Mouse (Mus musculus) thymus, postnatal 10 days (tissue): ENCODE data around the gene Smim13.

Experiments
- DNase-seq, 2 experiments: peaks; one replicate each; pipeline ENCODE4 v3.0.0; 2021; ENCODE audit warnings: low spot score in 2 of 2

Smim13 gene

GRCm38 (mm10) chr13:41291466-41291974 lies 41.9 kb downstream of the Smim13 start:
- no peak for DNase-seq

GRCm38 (mm10) chr13:41293595-41293994 lies 44.0 kb downstream of the Smim13 start:
- no peak for DNase-seq

GRCm38 (mm10) chr13:41295886-41296285 lies 46.2 kb downstream of the Smim13 start:
- no peak for DNase-seq

- no peak for DNase-seq
Observed at GRCm38 (mm10) chr13:41296396-41296795, 46.8 kb downstream of the Smim13 start.

GRCm38 (mm10) chr13:41298533-41298932 lies 48.9 kb downstream of the Smim13 start:
- DNase-seq = no peak

GRCm38 (mm10) chr13:41298996-41299395 lies 49.4 kb downstream of the Smim13 start:
- DNase-seq = no peak

- no peak for DNase-seq
Observed at GRCm38 (mm10) chr13:41300037-41300436, 50.4 kb downstream of the Smim13 start.

- peak; percentile 68 to 92 for DNase-seq
Observed at GRCm38 (mm10) chr13:41302716-41303115, 53.1 kb downstream of the Smim13 start.

- DNase-seq = no peak
Observed at GRCm38 (mm10) chr13:41320749-41321148, 71.1 kb downstream of the Smim13 start.

- no peak for DNase-seq
Observed at GRCm38 (mm10) chr13:41321433-41321832, 71.8 kb downstream of the Smim13 start.

- no peak for DNase-seq
Observed at GRCm38 (mm10) chr13:41324631-41325030, 75.0 kb downstream of the Smim13 start.

GRCm38 (mm10) chr13:41325346-41325745 lies 75.7 kb downstream of the Smim13 start:
- no peak for DNase-seq

GRCm38 (mm10) chr13:41326134-41326533 lies 76.5 kb downstream of the Smim13 start:
- no peak for DNase-seq
